Mouse (Mus musculus) splenic B cell, adult 2 months (primary cell): ENCODE measurements around the gene Dad1.

Experiments used
- DNase-seq: peaks from one replicate; pipeline ENCODE4 v3.0.0-alpha.2; 2011; ENCODE audit warnings: low read depth, low spot score
- H3K27me3 ChIP-seq: 2 replicates; pipeline ENCODE4 v1.6.1; 2012; ENCODE audit warnings: mild to moderate bottlenecking, low read length, moderate library complexity, mixed read lengths; ENCODE audit not compliant: control insufficient read depth, poor library complexity, insufficient read depth, severe bottlenecking
- H3K36me3 ChIP-seq: 2 replicates; pipeline ENCODE4 v1.6.1; 2012; ENCODE audit warnings: mild to moderate bottlenecking, low read length, moderate library complexity, mixed read lengths; ENCODE audit not compliant: control insufficient read depth, poor library complexity, insufficient read depth, severe bottlenecking

The Dad1 gene

DNA sequence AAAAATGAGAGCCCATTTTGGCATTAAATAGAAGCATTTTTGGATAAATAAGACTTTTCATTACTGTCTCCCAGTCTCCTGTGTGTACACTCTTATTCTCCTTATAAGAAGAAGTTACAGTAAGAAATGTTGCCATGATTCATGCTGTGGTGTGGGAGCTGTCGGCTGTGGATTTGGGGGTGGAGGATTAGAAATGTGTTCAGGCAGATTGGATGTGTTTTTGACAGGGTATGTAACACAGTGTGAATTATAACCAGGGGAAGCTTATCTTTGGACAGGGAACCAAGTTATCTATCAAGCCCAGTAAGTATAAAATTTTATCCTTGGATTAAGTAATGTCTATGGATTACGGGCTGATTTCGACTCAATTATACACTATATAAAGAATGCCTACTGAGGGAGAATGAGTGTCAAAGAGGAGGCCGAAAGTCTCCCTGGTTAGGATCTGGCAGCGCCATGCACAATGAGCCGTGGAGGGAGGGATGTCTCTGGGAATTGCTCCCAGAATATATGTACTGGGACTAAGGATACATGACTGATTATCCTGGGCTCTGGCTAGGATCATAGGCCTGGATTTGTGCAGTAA is 58.0 kb downstream of the Dad1 start:
- H3K36me3 ChIP-seq = no peaks in the 10 kb centered on the region
- DNase-seq = no peak
- H3K27me3 ChIP-seq = no peaks in the 10 kb centered on the region

DNA sequence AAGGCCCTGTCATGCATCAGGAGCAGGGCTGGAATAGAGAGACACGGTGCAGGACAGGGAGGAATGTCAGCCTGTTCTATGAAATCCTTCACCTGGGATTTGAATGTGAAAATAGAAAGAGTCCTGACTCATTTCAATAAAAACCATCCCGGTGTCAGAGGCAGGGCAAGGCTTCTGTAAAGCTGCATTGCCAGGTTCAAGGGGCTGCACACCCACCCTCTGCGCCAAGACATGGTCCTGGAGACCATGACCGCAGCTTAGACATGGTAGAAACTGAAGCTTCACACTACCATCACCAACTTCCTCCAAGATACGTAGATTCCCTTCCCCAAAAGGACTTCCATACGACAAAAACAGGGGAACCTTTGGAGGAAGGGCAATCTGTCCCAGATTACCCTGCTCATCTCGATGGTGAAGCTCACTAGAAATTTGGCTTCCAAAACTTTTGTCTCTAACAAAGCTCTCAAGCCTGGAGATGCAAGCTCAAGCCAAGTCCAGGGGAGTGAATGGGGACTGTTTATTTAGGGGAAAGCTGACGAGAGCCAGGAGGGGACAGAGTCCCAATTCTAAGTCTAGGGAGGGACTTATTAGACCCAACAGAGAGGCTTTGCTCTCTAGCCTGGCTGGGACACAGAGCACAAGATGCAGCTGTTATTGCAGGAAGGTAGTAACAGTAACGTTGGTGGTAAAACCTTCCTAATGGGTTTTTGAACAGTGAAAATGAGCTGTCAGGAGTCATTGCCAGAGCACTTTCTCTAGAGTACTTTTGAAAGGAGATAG is 60.4 kb downstream of the Dad1 start:
- DNase-seq = no peak
- Histone ChIP-seq H3K27me3 (no peaks in the 10 kb centered on the region), H3K36me3 (no peaks in the 10 kb centered on the region)

DNA sequence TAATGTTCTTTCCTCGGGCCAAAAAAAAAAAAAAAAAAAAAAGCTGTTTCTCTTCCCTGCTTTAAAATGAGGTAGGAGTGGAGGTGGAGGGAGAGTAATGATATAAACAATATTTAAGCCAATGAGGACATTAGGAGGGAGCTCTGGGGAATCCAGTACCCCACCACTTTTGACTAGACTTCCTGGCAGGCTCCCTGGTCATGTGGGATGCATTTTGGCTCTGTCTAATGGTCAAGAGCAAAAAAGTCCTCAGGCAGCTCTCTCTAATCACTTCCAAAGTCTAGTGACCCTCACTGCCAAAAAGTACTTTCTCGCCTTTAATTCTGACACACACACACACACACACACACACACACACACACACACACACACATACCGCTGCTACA is 61.4 kb downstream of the Dad1 start:
- Histone ChIP-seq H3K27me3 (no peaks in the 10 kb centered on the region), H3K36me3 (no peaks in the 10 kb centered on the region)
- DNase-seq = no peak

- no peaks in the 10 kb centered on the region for H3K36me3 ChIP-seq
- no peak for DNase-seq
- no peaks in the 10 kb centered on the region for H3K27me3 ChIP-seq
Measured at GRCm38 (mm10) chr14:54191594-54192461, 62.1 kb downstream of the Dad1 start.

GRCm38 (mm10) chr14:54191026-54191390 is 62.9 kb downstream of the Dad1 start:
- no peak for DNase-seq
- H3K36me3 ChIP-seq = no peaks in the 10 kb centered on the region
- no peaks in the 10 kb centered on the region for H3K27me3 ChIP-seq

DNA sequence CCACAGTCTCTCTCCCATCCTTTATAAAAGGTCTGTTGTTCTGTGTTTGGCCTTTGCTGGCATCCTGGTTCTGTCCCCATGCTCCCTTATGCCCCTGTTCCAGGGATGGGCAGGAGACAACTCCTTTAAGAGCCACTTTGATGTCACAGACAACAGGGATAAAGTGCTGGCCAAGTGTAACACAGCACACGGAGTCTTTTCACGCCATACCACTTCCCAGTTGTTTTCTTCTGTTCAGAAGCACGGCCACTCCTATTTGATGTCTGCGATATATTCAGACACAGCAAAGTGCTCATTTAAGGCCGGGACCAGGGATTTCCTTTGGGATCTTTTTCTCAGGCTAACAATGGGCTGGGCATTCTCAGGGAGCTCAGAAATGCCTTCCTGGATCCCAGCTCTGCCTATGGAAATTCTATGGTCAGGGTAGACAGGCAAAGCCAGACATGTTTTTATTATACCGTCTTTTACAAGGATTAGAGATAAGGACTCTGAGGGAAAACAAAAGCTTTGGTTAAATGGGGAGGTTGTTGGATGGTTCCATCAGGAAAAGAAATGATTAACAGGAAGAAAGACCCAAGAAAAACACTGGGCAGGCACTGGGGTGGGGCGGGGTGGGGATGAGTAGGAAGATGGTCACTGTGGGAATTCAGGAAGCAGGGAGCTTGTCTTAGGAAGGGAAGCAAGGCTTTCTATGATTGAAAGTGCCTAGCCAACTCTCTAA is 63.4 kb downstream of the Dad1 start:
- DNase-seq = no peak
- H3K36me3 ChIP-seq = no peaks in the 10 kb centered on the region
- H3K27me3 ChIP-seq = no peaks in the 10 kb centered on the region

DNA sequence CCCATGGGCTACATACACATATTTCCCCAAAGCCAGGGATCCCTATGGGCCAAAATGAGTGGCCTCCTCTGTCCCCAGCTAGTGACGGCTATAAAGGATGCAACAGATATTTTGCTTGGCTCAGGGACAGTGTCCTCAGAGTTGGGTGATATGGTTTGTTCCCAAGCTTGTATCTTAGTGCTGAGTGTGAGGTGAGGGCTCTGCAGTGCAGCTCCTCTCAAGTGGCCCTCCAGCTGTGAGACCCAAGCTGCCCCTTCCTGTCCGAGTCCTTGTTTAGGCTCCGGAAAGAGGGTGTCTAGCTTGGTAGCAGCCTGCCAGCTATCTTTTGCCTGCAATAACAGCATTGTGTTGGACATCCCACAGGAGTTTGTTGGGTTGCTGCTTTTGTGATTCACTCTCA is 64.6 kb downstream of the Dad1 start:
- no peak for DNase-seq
- H3K27me3 ChIP-seq = no peaks in the 10 kb centered on the region

DNA sequence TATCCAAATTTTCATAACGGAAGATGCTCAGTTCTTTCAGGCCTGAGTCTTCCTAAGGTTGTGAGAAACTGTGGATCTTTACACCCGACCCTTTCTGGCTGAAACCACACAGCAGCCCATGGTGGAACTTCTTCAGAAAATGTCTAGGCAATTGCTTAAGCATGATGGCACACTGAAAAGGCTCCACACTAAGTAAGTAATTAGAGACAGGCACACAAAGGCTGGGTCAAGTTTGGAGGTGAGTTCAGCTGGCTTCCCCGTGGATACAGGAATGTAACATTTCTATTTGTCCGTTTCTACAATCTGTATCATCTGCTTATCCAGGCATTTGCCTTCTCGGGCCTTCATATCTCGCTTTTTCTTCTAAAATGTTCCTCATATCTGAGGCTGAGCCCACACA is 66.7 kb downstream of the Dad1 start:
- DNase-seq = no peak
- H3K36me3 ChIP-seq = no peaks in the 10 kb centered on the region
- no peaks in the 10 kb centered on the region for H3K27me3 ChIP-seq

More for the DNA sequence above, 64.6 kb downstream of the Dad1 start:
- no peaks in the 10 kb centered on the region for H3K36me3 ChIP-seq
